ENCODE assay signal across 8 mouse cellular contexts in the genomic region with DNA sequence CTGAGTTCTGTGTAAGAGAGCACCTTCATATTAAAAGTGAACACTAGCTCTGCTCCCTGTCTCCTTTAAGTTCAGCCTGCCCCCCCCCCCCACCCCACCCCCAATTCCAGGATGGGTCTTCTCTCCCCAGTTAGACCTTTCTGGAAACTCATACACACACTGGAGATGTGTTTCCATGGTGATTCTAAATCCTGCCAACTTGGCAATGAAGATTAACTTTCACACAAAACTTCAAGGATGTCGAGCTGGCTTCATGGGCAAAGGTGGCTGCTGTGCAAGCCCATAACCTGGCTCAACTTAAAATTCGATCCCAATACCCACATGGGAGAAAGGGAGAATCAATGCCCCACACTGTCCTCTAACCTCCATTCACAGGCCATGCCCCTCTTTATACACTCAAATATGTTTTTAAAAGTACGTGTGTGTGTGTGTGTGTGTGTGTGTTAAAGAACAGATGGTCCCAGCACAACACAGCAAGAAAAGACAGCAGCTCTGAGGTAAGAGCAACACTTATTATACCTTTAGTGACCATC. TPM values are rescaled to one million over a fixed set of nuclear protein-coding genes. Genes with fewer than 3 reads are reported as not detected.
DNase-seq lines count a peak whose midpoint lies in the region; ATAC-seq and TF ChIP-seq lines count a peak whose summit lies in the region.

No protein-coding gene starts in this region.

- intact Hi-C loops in heart, postnatal 25 days (cut with DNase I) = loop anchor here (2.0 to 10.0 kb wide), 4 partner anchors 25 to 955 kb away; partner anchors contain the start of genes Hspbp1, Rps9 and Ube2s

- DNase-seq in heart, postnatal 25 days (ENCODE audit: low spot score) = no peak
- DNase-seq in NIH3T3 (ENCODE audit: low read depth) = peak; percentile 55
- no peak for DNase-seq in liver, postnatal 0 days
- no peak for DNase-seq in retina, embryonic 14.5 days (ENCODE audit: low spot score)
- no peak for DNase-seq in testis, postnatal 10 days (ENCODE audit: low spot score)
- no peak for DNase-seq in lung, postnatal 25 days (ENCODE audit: low spot score)

- H3K9ac ChIP-seq in heart, embryonic 13.5 days = peak overlapping the region; percentile 99
- H3K9ac ChIP-seq in heart, embryonic 16.5 days (ENCODE audit: low read length) = peak overlapping the region; percentile 99
- H3K9ac ChIP-seq in liver, postnatal 0 days (replicated peaks) = peak overlapping the region; percentile 97

- no peak for TF ChIP-seq EP300 in liver, postnatal 0 days (IDR thresholded peaks at IDR 0.05; ENCODE audit: low read depth)

- peaks cover 43% of the 10 kb centered on the region for H3K4me1 ChIP-seq in heart, embryonic 13.5 days
- H3K4me1 ChIP-seq in heart, embryonic 16.5 days (ENCODE audit: control insufficient read depth, insufficient read depth, low read length) = peaks cover 35% of the 10 kb centered on the region
- peaks cover 33% of the 10 kb centered on the region for H3K4me1 ChIP-seq in liver, postnatal 0 days (ENCODE audit: insufficient read depth)

- no peak for ATAC-seq in heart, embryonic 13.5 days (ENCODE audit: extremely low read depth, insufficient number of reproducible peaks, low FRiP score, low TSS enrichment)
- ATAC-seq in heart, embryonic 16.5 days (replicated peaks; ENCODE audit: extremely low read depth, insufficient read depth, low FRiP score) = no peak
- ATAC-seq in liver, postnatal 0 days = no peak

- WGBS in heart, embryonic 13.5 days = 68% methylated on average over 3 of the region's 3 CpGs
- 57% methylated on average over 3 of the region's 3 CpGs for WGBS in heart, embryonic 16.5 days
- WGBS in liver, postnatal 0 days (ENCODE audit: insufficient replicate concordance) = 66% methylated on average over 3 of the region's 3 CpGs

- H3K27me3 ChIP-seq in heart, embryonic 13.5 days (replicated peaks) = no peaks in the 10 kb centered on the region
- no peaks in the 10 kb centered on the region for H3K27me3 ChIP-seq in heart, embryonic 16.5 days (ENCODE audit: control insufficient read depth, insufficient read depth, low read length)
- H3K27me3 ChIP-seq in liver, postnatal 0 days (ENCODE audit: insufficient read depth, low read length) = no peaks in the 10 kb centered on the region

- H3K9me3 ChIP-seq in heart, embryonic 13.5 days = no peaks in the 10 kb centered on the region
- no peaks in the 10 kb centered on the region for H3K9me3 ChIP-seq in heart, embryonic 16.5 days (replicated peaks; ENCODE audit: control insufficient read depth, low read length)
- no peaks in the 10 kb centered on the region for H3K9me3 ChIP-seq in liver, postnatal 0 days (ENCODE audit: low read length)

- H3K36me3 ChIP-seq in heart, embryonic 13.5 days = peaks cover 35% of the 10 kb centered on the region
- H3K36me3 ChIP-seq in heart, embryonic 16.5 days (ENCODE audit: control insufficient read depth, insufficient read depth) = peaks cover 8% of the 10 kb centered on the region; the same call in 1 of the 2 replicates
- peaks cover 12% of the 10 kb centered on the region for H3K36me3 ChIP-seq in liver, postnatal 0 days (replicated peaks; ENCODE audit: insufficient read depth, low read length)

- H3K4me2 ChIP-seq in heart, embryonic 13.5 days = peak overlapping the region; percentile 98
- peak overlapping the region; percentile 73 for H3K4me2 ChIP-seq in heart, embryonic 16.5 days (ENCODE audit: low read depth, low read length)
- H3K4me2 ChIP-seq in liver, postnatal 0 days (ENCODE audit: low read depth, low read length) = peak overlapping the region; percentile 88

- no peak for TF ChIP-seq CTCF in liver, postnatal 0 days (IDR thresholded peaks at IDR 0.05; ENCODE audit: low read depth)

- peak overlapping the region; percentile 98 for H3K27ac ChIP-seq in heart, embryonic 13.5 days (replicated peaks)
- peak overlapping the region; percentile 92 for H3K27ac ChIP-seq in heart, embryonic 16.5 days (ENCODE audit: low read length)
- peak overlapping the region; percentile 93; the same call in 1 of the 2 replicates for H3K27ac ChIP-seq in liver, postnatal 0 days (ENCODE audit: low read depth)

- peak overlapping the region; percentile 94 for H3K4me3 ChIP-seq in heart, embryonic 13.5 days
- H3K4me3 ChIP-seq in heart, embryonic 16.5 days (ENCODE audit: low read length) = peak overlapping the region; percentile 95
- peak overlapping the region; percentile 92; the same call in 1 of the 2 replicates for H3K4me3 ChIP-seq in liver, postnatal 0 days (ENCODE audit: low read depth, low read length)

RNA-seq across cellular contexts. Expression of gene Ppp6r1, which starts 1.2 kb away (rescaled TPM):
- polyA plus RNA-seq in heart, embryonic 13.5 days (2015; fragmentation: Nextera tagmentation; extraction: Ambion mirVana) = 7.2 and 7.4 TPM in 2 replicates
- 10 to 100 TPM; 74.9 to 76.3 TPM for total RNA-seq in heart, postnatal 25 days (2021)
- 4.9 and 5.8 TPM in 2 replicates for polyA plus RNA-seq in heart, embryonic 16.5 days (2015; fragmentation: Nextera tagmentation; extraction: Ambion mirVana)
- polyA plus RNA-seq in liver, postnatal 0 days (2015; fragmentation: Nextera tagmentation; extraction: Ambion mirVana) = 3.8 and 4.5 TPM in 2 replicates

RNA-seq across cellular contexts. Expression of gene Hspbp1, which starts 24.9 kb away (rescaled TPM):
- 74.0 and 79.9 TPM in 2 replicates for polyA plus RNA-seq in heart, embryonic 13.5 days (2015; fragmentation: Nextera tagmentation; extraction: Ambion mirVana)
- 10 to 100 TPM; 32.1 to 33.3 TPM for total RNA-seq in heart, postnatal 25 days (2021)
- 76.6 and 82.0 TPM in 2 replicates for polyA plus RNA-seq in heart, embryonic 16.5 days (2015; fragmentation: Nextera tagmentation; extraction: Ambion mirVana)
- polyA plus RNA-seq in liver, postnatal 0 days (2015; fragmentation: Nextera tagmentation; extraction: Ambion mirVana) = 27.6 and 33.1 TPM in 2 replicates

RNA-seq across cellular contexts. Expression of gene Tmem86b, which starts 28.8 kb away (rescaled TPM):
- polyA plus RNA-seq in heart, embryonic 13.5 days (2015; fragmentation: Nextera tagmentation; extraction: Ambion mirVana) = 2.4 TPM in 2 replicates
- total RNA-seq in heart, postnatal 25 days (2021) = 1 to 10 TPM; 4.9 to 6.4 TPM
- polyA plus RNA-seq in heart, embryonic 16.5 days (2015; fragmentation: Nextera tagmentation; extraction: Ambion mirVana) = 1.0 and 1.5 TPM in 2 replicates
- 31.8 and 35.4 TPM in 2 replicates for polyA plus RNA-seq in liver, postnatal 0 days (2015; fragmentation: Nextera tagmentation; extraction: Ambion mirVana)

RNA-seq across cellular contexts. Expression of gene Brsk1, which starts 30.4 kb away (rescaled TPM):
- polyA plus RNA-seq in heart, embryonic 13.5 days (2015; fragmentation: Nextera tagmentation; extraction: Ambion mirVana) = 0.46 and 0.91 TPM in 2 replicates
- total RNA-seq in heart, postnatal 25 days (2021) = 1 to 10 TPM; 1.1 to 1.3 TPM
- 0.49 and 1.1 TPM in 2 replicates for polyA plus RNA-seq in heart, embryonic 16.5 days (2015; fragmentation: Nextera tagmentation; extraction: Ambion mirVana)
- not detected in 2 replicates for polyA plus RNA-seq in liver, postnatal 0 days (2015; fragmentation: Nextera tagmentation; extraction: Ambion mirVana)

RNA-seq across cellular contexts. Expression of gene Ptprh, which starts 56.1 kb away (rescaled TPM):
- 0.04 TPM in 1 of 2 replicates, not detected in the other for polyA plus RNA-seq in heart, embryonic 13.5 days (2015; fragmentation: Nextera tagmentation; extraction: Ambion mirVana)
- total RNA-seq in heart, postnatal 25 days (2021) = not detected
- polyA plus RNA-seq in heart, embryonic 16.5 days (2015; fragmentation: Nextera tagmentation; extraction: Ambion mirVana) = 0.17 TPM in 1 of 2 replicates, not detected in the other
- not detected in 2 replicates for polyA plus RNA-seq in liver, postnatal 0 days (2015; fragmentation: Nextera tagmentation; extraction: Ambion mirVana)
